Mouse (Mus musculus) bone marrow, adult 2 months (tissue): Measurements from ENCODE around the gene Banp. TPM values are rescaled to one million over a fixed set of nuclear protein-coding genes. Genes with fewer than 3 reads are reported as not detected.

ENCODE experiments used
- H3K27ac ChIP-seq: fragments of 200-500 bp; 2 replicates; pipeline ENCODE4 v1.5.1; 2012; ENCODE audit warnings: low read depth, mild to moderate bottlenecking, control low read depth, inconsistent platforms, low read length; ENCODE audit not compliant: control insufficient read depth, poor library complexity, insufficient read depth
- H3K4me1 ChIP-seq: fragments of 200-500 bp; 2 replicates; pipeline ENCODE4 v1.6.1; 2011; ENCODE audit warnings: low read length; ENCODE audit not compliant: control insufficient read depth, insufficient read depth
- H3K4me3 ChIP-seq: fragments of 200-500 bp; replicated peaks from 2 replicates; pipeline ENCODE3; 2011; ENCODE audit warnings: mild to moderate bottlenecking, low read depth, low read length, control low read depth; ENCODE audit not compliant: control insufficient read depth
- CTCF ChIP-seq: fragments of 200-500 bp; IDR thresholded peaks from 2 replicates; pipeline ENCODE4 v1.5.1; 2011; ENCODE audit warnings: low read length, control low read depth; ENCODE audit not compliant: control insufficient read depth, insufficient read depth
- POLR2A ChIP-seq: fragments of 200-500 bp; IDR thresholded peaks from 2 replicates; pipeline ENCODE4 v1.6.1; 2011; ENCODE audit warnings: low read depth, mild to moderate bottlenecking, control low read depth, low read length, borderline replicate concordance; ENCODE audit not compliant: control insufficient read depth
- WGBS: fragments of 180-500 bp; shearing (Covaris S2); methylation state at CpG from one replicate; pipeline ENCODE4 v1.1.7; 2018; 5-methylcytosine and 5-hydroxymethylcytosine counted together
- polyA plus RNA-seq: library from polyadenylated mRNA; stranded (reverse); fragments of >200 nt; gene quantifications from 2 replicates; pipeline ENCODE4 v1.2.4, GENCODE M21; 2011; ENCODE audit warnings: low replicate concordance; ENCODE audit not compliant: missing spikeins, insufficient read depth, insufficient read length

The Banp gene
- polyA plus RNA-seq, 1 experiment: 30.1 TPM

DNA sequence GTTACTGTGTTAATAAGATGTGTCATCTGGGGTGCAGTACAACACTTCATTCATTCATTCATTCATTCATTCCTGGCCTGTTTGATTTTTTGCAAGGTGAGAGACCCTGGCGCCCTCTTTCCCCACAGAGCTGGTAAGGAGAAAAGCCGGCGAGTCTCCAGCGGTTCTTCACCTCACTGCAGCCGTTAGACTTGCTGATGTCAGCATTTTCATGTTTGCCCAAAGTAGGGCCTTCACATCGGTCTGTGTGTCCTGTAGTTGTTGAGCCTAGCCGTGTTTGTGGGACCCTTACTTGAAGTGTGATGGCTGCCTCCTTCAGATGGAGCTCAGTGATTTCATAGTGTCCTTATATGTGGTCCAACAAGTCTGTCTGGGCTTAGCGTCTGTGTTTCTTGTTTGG lies 20.7 kb downstream of the Banp start:
- Histone ChIP-seq H3K27ac (no peak overlapping the region), H3K4me3 (no peak overlapping the region), H3K4me1 (no peaks in the 10 kb centered on the region; the same call in 1 of the 2 replicates)
- no peak for TF ChIP-seq CTCF
- TF ChIP-seq POLR2A: no peak
- 91% methylated on average over 8 of the region's 8 CpGs for WGBS

DNA sequence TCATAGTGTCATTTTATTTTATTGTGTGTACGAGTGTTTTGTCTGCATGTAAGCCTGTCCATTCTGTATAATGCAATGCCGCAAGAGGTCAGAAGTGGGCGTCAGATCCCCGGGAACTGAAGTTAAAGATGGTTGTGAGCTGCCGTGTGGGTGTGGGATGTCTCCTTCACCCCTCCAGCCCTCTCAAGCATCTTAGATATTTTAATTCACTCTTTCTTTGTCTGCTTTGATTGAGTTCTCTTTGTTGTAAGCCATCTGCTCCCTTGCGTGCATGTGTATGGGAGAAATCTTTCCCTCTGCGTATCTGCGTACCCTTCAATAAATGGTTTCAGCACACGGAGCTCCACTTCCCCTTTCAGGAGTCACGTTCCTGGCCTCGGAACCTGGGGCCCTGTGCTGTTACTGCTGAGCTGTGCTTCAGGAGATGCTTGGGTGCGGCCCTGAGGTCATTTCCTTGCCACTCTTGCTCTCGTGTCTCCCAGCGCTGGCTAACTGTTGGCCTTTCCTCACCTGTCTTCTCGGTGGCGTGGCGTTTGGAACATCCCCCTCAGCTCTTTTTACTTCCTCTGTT lies 22.0 kb downstream of the Banp start:
- no peak overlapping the region for H3K4me3 ChIP-seq
- H3K27ac ChIP-seq: no peak overlapping the region
- TF ChIP-seq POLR2A (no peak), CTCF (no peak)
- 28% methylated on average over 17 of the region's 17 CpGs for WGBS
- H3K4me1 ChIP-seq: no peaks in the 10 kb centered on the region; the same call in 1 of the 2 replicates

DNA sequence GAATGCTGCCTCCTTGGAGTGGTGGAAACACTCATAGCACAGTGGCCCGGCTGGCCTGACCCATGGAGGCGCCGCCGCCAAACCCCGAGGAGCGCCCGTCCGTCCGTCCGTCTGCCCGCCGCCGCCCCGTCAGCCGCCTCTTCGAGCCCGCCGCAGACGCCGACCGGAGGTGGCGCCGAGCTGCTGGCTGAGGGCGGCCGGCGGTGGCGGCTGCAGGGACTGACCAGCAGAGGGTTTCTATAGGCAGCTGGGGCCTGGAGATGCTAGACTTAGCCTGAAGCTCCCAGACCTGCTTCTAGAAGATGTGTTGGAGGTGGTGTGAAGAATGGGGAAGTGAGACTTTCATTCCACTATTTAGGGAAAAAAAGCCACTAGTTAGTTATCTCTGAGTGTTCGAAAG lies 24.4 kb downstream of the Banp start:
- TF ChIP-seq CTCF (no peak), POLR2A (no peak)
- Histone ChIP-seq H3K27ac (no peak overlapping the region), H3K4me3 (no peak overlapping the region), H3K4me1 (no peaks in the 10 kb centered on the region; the same call in 1 of the 2 replicates)
- WGBS: 96% methylated on average over 28 of the region's 28 CpGs

DNA sequence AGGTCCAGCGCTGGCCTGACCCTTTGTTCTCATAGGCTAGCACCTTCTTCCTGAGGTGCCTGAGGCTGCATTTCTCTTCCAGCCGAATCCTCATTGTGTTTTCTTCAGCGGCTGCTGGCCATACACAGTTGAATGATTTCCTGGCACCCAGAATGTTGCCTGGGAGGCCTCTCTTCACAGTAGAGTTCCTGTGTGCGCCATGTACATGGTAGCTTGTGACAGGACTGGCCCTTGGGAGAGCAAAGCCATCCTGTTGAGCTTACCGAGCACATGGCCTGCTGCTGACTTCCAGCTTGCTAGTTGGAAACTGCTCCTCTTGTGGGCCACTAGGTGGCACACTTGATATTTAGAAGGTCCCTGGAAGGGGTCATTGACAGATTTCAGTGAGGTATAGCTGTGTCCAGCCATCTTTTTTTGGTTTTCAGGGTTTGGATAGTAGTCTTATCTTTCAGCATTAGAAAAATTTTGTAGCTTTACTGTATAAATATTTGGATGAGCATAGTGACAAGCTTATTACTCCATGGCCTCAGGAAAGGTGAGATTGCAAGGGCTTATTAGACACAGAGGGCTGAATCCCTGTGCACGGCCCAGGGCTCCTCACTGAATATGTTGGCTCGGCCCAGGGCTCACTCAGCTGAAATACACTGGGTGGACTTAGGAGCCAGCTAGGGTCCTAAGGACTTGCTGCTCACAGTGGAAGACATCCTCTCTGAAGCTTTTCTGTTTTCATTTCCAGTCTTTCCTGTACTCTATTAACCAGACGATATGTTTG lies 28.5 kb downstream of the Banp start:
- H3K4me1 ChIP-seq: no peaks in the 10 kb centered on the region
- TF ChIP-seq CTCF: peak; percentile 46; the same call in 1 of the 2 replicates
- TF ChIP-seq POLR2A: no peak
- no peak overlapping the region for H3K27ac ChIP-seq
- WGBS: 80% methylated on average over 8 of the region's 8 CpGs
- no peak overlapping the region for H3K4me3 ChIP-seq

DNA sequence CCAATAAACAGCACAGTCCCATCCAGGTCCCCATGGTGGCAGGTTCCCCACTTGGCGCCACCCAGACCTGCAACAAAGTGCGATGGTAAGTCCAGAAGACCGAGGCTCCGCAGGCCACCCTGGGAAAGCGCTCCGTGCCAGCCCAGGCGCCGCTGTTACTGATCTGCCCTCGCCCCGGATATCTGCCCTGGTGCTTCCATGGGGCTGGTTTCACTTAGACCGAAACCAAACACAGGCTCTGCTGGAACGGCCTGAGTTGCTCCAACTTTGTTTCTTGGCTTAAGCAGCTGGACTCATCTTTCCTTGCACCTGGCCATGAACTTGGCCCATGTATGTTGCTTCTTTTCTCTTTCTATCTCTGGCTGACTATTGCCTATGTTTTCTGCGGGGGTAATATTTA lies 29.1 kb downstream of the Banp start:
- WGBS: 94% methylated on average over 13 of the region's 13 CpGs
- no peak overlapping the region for H3K4me3 ChIP-seq
- no peak overlapping the region for H3K27ac ChIP-seq
- no peak for TF ChIP-seq POLR2A
- TF ChIP-seq CTCF: no peak
- H3K4me1 ChIP-seq: no peaks in the 10 kb centered on the region

DNA sequence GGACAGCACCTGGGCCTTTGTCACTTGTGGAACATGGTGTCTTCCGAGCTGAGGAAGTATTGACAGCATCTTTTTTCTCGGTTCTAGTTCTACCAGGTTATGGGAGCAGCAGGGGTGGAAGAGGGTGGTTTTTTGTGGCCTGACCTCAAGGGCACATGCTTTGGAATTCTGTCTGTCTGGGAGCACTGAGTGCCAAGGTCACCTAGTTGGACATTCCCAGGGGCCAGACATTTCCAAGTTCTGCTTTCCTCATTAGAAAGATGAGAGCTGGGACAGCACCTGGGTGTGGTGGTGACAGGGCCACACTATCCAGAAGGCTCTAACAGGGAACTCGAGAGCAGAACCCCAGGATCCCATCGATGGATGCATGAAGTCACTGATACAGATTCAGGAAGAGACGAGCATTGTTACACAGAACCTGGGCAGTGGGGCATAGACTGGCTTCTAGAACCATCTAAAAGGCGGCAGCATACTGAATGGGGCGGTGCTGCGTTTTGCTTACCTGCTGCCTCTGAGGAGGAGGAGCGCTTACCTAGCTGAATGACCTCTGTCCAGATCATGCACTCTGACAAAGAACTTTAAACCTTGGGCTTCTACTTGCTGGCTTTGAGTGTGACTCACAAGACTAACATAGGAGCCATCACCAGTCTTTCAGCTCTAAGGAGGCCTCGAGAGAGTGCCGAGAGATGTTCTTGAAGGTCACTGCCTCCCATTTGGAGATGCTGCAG lies 31.4 kb downstream of the Banp start:
- no peaks in the 10 kb centered on the region for H3K4me1 ChIP-seq
- no peak overlapping the region for H3K27ac ChIP-seq
- no peak overlapping the region for H3K4me3 ChIP-seq
- WGBS: 89% methylated on average over 11 of the region's 11 CpGs
- no peak for TF ChIP-seq POLR2A

DNA sequence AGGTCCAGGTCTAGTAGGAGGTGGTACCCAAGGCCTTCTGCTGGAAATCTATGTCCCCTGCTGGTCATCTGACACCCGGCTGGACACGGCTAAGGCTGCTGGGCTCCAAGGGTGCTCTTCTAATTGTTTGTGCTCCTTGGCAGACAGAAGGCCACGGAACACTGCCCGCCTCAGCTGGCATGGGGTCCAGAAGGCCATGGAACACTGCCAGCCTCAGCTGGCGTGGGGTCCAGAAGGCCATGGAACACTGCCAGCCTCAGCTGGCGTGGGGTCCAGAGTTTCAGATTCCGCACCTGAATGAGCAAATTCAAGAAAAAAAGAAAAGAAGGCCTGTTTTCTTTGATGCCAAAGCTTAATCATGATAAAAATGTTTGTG lies 32.0 kb downstream of the Banp start:
- TF ChIP-seq POLR2A: no peak
- no peak for TF ChIP-seq CTCF
- no peak overlapping the region for H3K4me3 ChIP-seq
- no peak overlapping the region for H3K27ac ChIP-seq
- WGBS: 92% methylated on average over 7 of the region's 7 CpGs
- H3K4me1 ChIP-seq: no peaks in the 10 kb centered on the region

DNA sequence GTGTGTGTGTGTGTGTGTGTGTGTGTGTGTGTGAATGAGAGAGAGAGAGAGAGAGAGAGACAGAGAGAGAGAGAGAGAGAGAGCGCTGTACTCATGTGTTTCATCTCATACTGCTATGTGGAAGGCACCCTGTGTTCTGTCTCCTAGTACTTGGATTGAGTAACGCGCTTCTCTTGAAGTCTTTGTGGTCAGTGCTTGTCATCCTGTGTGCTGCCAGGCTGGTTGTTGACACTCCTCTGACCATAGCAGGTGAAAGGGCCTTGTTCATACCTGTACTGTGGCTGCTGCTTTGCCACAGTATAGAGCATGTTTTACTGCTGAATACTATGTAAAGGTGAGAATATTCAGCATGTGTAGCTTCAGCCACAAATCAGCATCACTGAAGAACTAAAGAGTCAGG lies 36.1 kb downstream of the Banp start:
- TF ChIP-seq CTCF: no peak
- TF ChIP-seq POLR2A: no peak
- Histone ChIP-seq H3K27ac (no peak overlapping the region), H3K4me3 (no peak overlapping the region), H3K4me1 (no peaks in the 10 kb centered on the region)
- 93% methylated on average over 3 of the region's 3 CpGs for WGBS

DNA sequence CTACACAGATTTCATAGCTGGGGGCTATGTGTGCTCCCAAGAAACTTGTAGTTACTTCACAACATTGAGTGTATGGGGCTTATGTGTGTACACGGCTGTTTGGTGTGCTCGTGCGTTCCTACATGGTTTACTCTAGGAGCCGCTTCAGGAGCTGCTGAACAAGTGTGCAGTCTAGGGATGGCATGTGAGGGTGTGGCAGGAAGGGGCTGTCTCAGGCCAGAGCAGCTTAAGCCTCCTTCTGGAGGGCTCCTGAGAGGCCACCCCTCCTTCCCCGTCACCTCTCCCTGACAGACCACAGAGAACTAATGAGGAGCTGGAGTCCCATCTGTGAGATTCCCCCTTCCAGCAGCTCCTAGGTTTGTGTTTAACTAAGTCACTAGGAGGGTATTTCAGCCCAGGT lies 38.3 kb downstream of the Banp start:
- no peak overlapping the region for H3K27ac ChIP-seq
- TF ChIP-seq POLR2A (no peak), CTCF (no peak)
- WGBS: 87% methylated on average over 5 of the region's 5 CpGs
- no peak overlapping the region for H3K4me3 ChIP-seq
- no peaks in the 10 kb centered on the region for H3K4me1 ChIP-seq
